Mouse (Mus musculus): Measurements from ENCODE around the gene Peli1.
"Not testable (repeated sequence)": the region's sequence is repeated elsewhere in the genome, so short reads cannot be mapped to it uniquely, and the experiment has no call there.

Peli1 gene

DNA sequence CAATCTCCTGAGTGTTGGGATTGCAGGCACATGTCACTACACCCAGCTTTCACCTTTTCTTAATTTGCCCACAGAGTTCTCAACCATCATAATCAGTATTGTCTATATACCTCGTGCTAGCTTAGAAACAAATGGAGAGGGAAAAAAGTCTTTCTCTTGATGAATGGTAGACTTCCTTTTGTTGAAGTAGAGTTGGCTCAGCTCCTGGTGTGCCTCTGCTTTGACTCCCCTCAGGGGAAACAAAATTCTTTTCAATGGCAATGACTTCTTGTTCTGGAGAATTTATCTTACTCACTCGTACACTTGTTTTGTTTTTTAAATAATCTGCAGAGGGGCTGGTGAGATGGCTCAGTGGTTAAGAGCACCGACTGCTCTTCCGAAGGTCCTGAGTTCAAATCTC, 62.0 kb downstream of the Peli1 start:
- DNase-seq (ENCODE audit: low spot score in 2 of 2): no peak

DNA sequence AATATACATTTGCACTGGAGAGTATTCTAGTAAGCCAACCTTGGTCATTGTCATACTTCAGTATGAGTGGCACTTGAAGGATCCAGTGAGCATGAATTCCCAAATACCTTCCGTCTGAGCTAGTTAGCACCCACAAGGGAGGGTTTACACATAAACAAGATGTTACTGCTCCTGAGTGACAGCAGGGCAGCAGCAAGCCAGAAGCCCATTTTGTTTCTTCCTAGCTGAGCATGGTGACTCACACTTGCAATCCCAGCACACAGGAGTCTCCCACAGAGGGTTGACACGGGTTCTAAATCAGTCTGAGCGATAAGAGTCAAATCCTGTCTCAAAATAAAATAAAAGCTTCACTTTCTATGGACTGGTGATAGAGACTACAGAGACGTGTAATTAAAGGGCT, 66.5 kb downstream of the Peli1 start:
- no peak for DNase-seq (ENCODE audit: low spot score in 2 of 2)

DNA sequence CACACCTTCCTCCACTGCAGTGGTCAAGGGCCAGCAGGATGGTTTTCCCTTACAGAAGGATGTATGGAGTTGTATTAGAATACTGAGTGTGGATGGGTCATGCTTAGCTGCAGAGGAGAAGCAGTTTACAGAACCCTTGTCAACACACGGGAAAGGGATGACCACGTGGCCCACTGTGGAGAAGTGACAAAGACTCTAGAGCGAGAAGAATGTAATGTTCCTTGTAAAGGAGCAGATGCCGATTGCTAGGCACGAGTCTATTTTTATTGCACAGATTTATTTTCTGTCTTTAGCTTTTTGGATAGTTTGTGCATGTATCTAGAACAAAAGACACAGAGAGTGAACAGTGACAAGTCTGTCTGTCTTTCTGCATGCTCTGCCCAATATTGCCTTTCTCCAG, 71.0 kb downstream of the Peli1 start:
- DNase-seq (ENCODE audit: low spot score in 2 of 2): no peak

DNA sequence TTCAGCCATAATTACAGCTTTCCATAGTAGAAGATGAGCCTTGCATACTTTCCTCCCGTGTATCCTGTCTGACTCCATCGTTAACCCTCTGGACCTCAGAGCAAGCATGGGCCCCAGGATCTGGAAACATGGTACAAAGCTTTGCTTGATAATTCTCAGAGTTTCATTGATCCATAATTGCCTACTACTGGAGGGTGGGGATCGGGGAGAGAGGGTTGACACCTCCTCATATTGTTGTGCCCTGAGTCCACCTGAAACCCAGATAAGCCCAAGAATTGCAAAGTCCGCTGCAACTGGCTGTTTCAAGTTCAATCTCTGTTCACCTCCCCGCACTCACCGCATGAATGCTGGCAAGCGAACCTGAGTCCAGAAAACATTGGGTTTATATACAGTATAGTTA, 72.1 kb downstream of the Peli1 start:
- DNase-seq (ENCODE audit: low spot score in 2 of 2): no peak

DNA sequence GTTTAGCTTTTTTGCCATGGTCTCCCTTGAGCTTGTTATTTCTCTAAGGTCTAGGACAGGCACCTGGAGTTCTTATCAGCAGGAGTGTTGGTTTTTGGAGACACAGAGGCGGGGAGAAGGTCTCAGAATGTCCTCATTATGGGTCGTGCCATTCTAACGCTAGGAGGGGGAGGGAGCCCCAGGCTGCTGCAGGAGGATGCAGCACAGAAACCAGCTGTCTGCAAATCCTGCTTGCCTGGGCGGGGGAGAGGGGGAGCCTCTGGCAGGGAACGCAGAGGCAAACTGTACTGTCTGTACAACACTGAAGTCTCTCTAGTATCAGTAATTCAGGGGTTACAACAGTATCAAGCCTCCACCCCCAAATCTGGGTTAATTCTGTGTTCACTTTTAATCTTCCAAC, 72.6 kb downstream of the Peli1 start:
- DNase-seq (ENCODE audit: low spot score in 2 of 2): peak; percentile 27 to 36

DNA sequence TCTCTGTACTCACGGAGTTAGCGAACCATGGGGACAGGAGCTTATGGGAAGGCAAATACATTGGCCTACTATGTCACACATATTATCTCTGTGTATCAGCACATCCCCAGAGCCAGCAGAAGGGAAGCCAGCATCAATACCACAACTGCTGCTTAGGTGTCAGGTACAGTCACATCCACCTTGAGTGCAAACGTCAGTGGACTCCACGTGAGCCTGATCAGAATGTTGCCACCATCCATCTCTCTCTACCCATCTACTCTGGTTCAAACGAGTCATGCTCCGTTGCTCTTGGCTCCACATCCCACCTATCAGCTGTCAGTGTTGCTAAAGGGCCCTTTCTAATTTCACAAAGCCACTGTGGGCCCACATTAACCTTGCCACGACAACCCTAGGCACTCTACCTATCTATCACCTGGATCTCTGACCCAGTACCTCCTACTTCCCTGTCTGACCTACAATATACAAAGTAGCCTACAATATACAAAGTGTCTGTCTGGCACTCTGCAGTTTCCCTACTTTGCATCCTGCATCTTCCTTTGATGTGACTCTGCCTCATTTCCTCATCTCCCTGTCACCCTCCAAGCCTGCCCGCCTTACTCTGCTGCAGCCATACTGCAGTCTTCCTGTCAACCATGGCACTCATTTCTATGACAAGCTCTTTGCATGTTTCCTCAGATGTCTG, 73.4 kb downstream of the Peli1 start:
- DNase-seq (ENCODE audit: low spot score in 2 of 2): no peak

DNA sequence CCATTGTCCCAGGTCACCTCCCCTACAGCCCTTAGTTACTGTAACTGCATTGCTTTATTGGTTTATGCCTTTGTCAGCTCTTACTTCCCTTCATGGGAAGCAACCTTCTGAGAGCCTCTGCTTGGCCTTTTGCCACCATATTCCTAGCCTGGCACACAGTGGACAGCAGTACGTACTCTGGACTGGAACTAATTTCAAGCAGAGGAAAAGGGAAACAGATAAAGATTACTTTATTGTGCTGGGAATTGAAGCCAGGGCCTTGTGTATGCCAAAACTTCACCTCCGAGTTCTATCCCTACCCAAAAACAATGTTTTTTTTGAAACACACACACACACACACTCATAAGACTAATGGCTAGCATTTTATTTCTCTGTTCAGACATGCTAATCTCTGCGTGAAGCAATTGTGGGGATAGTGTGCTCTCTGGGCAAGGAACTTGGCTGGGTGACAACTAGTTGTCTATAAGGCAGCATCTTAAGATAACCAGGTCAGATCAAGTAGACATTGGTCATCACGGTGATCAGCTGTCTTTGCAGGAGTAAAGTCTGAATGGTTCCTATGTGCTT, 74.0 kb downstream of the Peli1 start:
- no peak for DNase-seq (ENCODE audit: low spot score in 2 of 2)

DNA sequence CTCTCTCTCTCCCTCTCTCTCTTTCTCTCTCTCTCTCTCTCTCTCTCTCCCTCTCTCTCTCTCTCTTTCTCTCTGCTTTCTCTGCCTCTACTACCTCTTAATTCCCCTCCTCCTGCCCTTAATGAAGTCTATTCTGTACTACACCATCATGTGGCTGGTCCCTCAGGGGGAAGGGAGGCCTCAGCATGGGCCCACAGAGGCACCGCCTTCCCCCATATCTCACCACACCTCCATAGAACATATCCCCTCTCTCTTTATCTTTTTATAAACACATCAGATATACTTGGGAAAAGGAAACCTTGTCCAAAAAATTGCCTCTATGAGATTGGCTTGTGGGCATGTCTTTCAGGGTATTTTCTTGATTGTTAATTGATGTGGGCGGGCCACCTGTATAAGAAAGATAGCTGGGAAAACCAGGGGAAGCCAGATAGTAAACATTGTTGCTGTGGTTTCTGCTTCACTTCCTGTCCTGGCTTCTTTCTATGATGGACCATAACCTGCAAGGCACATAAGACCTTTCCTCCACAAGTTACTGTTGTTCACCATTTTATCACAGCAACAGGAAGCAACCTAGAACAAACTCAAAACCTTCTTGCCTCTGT, 75.5 kb downstream of the Peli1 start:
- no peak for DNase-seq (ENCODE audit: low spot score in 2 of 2)

DNA sequence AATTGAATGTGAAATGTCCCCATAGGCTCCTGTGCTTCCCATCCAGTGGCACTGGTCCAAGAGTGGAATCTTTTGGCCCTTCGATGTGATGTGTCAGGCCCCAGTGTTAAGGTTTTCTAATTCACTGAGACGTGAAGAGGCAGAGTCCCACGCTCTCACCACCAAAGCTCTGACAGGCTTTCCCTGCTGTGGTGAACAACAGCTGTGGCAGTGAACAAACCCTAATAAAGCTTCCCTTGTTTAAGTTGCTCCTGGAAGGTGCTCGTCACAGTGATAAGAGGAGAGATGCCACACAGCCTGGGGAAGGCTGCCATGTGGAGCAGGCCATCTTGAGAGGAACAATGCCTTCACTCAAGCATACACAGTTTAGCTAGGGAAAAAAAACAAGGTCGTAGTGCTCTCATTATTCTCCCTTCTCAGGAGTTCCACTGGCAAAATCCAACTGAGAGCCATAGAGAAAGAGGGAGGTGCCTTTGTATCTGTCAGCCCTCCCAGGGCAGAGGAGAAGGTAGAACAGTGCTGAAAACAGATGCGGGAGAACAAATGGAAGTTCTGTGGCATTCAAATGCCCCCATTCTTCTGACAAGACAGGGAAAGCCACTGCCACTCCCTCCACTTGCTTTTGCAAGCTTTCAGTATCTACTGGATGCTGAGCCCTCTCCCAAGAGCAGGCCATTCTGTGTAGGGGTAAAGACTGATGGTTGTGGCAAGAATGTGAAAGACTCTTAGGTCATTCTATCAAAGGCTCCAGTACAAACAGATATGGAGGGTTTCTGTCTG, 77.9 kb downstream of the Peli1 start:
- DNase-seq (ENCODE audit: low spot score in 2 of 2): no peak

DNA sequence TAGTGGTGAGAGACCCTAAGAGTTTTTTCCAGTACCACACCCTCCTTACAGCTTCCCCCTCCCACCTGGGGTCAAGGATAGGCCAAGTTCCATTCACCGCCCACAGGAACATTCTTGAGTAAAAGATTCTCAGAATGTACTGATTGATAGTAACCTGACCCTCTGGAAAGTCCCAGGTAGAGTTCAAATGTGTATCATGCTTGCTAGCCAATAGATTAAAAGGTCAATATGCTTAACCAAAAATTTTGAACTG, 78.4 kb downstream of the Peli1 start:
- DNase-seq (ENCODE audit: low spot score in 2 of 2): not testable (repeated sequence)

DNA sequence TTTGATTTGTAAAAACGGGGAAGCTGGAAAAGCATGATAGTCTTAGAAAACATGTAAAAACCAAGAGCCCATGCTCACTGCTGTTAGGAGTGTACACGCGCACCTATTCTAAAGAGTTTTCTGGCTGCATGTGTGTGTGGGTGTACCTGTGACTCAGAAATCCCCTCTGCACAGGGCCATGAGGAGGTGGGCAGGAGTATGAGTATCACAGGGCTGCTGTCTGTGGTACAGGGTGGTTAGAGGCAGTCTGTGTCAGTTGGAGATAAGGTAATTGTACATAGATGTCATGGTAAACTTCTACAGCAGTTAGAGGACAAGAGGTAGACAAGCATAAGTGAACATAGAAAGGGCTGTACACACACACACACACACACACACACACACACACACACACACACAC, 81.2 kb downstream of the Peli1 start:
- DNase-seq (ENCODE audit: low spot score in 2 of 2): no peak

DNA sequence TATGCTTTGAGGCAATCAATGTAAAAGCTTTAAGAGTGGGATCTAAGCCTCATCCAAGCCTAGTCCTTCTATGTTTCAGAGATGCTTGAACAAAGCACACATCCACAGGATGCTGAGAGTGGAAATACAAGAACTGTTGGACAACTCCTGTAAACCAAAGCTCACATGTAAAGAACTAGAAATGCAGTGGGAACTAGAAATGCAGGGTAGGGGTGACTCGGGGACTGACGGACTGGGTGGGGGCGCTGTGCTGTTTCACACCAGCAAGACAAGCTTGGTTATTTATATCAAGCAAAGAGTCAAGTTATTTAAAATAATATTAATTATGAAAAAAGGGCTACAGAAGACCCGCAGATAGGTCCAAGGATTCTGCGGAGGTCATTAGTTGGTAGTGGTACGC, 82.8 kb downstream of the Peli1 start:
- DNase-seq (ENCODE audit: low spot score in 2 of 2): no peak

DNA sequence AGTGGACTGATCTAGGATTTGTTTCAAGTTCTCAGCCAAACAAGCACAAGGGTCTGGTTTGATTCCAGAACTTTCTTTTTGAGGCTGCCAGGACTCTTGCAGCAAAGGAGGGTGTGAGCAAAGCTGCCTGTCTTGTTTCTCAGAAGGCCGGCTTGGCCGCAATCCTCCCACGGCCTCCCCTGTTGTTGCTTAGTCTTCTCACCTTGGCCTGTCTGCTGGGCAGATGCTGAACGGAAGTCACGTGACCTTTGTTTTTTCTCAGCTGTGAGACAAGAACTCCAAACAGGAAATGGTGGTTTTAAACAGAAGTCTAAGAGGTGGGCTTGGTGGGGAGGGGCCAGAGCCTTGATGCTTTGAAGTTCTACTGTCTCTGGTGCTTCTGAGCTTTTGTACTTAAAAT, 83.3 kb downstream of the Peli1 start:
- DNase-seq (ENCODE audit: low spot score in 2 of 2): peak in 1 of 2 experiments; percentile 28

DNA sequence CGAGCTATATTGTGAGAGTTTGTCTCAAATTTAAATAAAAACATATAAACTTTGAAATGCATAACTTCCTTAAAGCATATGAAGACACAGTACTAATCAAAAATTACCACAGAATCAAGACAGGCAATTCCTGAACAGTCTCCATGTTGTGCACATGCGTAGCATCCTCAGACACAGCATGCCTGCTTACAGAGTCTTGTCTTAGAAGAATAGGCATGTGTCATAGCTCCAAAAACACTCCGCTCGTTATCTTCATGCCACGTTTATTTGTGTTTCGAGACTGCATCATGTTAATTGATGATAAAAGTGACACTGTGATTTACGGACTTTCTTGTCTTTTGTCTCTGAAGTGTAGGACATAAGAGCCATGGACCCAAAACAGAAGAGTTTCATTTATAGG, 84.0 kb downstream of the Peli1 start:
- no peak for DNase-seq (ENCODE audit: low spot score in 2 of 2)

DNA sequence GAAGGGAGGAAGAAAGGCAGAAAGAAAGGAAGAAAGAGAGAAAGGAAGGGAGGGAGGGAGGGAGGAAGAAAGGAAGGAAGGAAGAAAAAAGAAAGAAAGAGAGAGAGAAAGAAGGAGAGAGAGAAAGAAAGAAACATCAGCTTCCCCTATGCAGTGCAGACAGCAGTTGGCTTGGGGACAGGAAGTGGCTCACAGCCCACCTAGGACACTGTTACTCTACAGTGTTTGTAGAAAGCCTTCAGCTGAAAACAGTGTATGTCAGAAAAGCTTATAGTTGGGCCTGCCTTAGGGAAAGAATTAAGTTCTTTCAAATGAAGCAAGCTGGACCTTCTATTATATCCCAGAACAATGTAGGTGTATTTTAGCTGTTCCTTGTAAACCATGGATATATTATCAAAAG, 85.4 kb downstream of the Peli1 start:
- DNase-seq (ENCODE audit: low spot score in 2 of 2): no peak

DNA sequence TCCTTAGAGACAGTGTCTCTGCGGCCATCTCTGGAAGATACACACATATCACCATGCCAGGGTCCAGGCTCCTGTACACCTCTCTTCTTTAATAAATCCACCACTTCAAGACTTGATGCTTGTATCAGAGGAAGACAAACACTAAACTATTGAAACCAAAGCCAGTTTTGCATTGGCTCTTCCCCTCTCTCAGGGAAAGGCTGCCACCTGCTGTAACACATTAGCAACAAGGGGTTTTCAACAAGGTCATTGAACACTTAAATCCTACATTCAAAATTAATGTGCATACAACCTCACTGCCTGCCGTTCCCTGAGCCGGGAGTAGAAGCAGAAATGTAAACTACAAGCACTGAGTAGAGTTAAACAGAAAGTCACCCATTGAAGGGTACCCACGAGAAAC, 87.3 kb downstream of the Peli1 start:
- peak in 1 of 2 experiments; percentile 29 for DNase-seq (ENCODE audit: low spot score in 2 of 2)

DNA sequence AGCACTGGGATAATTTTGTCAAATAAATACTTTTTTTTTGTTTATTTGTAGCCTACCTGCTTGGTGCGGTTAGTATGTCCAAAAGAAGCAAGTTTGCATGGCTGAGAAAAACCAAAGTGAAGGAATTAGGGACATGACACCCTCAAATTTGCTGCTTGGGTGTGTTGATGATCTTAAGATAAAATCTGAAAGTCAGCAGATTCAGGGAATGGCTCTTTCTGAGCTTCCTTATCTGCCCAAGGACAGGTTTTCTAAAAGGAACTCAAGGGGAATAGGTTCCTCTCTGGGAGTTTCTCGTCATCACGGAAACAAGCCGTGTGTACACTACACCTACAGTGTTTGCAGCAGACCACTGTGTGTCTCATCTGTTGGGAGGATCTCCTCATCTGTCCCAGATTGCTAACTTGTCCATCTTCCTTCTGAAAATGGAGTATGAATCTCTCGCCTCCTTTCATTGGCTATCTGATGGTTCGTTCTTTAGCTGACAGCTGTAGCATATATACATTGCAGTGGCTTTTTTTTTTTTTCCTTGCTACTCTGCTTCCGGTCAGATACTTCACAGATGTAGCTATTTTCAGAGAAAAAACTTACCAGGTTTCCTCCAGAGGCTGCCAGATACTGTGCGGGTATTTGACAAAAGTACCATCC, 88.0 kb downstream of the Peli1 start:
- DNase-seq (ENCODE audit: low spot score in 2 of 2): no peak

DNA sequence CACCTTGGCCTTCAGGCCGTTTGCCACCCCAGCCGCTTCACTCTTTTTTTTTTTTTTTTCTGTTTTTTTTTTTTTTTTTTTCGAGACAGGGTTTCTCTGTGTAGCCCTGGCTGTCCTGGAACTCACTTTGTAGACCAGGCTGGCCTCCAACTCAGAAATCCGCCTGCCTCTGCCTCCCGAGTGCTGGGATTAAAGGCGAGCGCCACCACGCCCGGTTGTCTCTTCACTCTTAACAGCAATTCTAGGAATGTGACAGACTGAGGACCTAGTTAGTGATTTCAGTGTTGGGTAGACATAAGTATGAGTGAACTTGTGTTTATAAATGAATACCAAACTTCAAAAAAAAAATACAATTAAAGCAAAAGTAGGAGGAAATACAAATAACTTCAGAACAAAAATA, 88.8 kb downstream of the Peli1 start:
- not testable (repeated sequence) for DNase-seq (ENCODE audit: low spot score in 2 of 2)

DNA sequence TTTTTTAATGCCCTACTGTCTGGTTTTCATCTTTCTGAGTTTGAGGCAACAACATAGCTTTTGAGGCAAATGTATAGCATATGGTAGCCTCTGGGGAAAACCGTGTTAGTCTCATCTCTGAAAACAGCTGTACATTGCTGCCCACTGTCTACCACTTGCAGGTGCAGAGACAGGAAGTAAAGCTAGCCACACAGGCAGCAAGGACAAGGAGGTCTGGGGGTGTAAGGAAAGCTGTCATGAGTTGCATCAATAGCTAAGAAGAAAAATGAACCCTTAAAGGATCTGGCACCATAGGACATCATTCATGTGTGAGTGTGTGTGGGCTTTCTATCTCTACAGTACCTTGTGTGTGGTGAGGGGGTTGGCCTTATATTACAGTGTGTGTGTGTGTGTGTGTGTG, 89.6 kb downstream of the Peli1 start:
- no peak for DNase-seq (ENCODE audit: low spot score in 2 of 2)

DNA sequence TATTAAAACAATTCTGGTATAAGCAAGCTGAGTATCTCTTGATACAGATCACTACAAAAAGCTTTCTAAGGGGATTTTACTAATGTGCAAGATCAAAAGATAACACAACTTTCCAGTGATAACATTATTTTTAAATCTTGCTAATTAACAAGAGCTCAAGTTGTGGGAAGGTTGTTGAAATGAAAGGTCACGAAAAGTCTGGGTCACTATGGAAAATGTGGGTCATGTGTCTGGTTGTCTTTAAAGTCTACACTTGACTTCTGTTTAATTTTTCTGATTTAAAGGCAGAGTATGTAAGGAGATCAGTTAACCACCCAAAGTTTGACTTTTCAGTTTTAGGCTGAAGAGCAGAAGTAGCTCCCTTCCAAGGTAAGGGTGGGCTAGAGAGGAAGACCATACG, 90.5 kb downstream of the Peli1 start:
- DNase-seq (ENCODE audit: low spot score in 2 of 2): no peak

DNA sequence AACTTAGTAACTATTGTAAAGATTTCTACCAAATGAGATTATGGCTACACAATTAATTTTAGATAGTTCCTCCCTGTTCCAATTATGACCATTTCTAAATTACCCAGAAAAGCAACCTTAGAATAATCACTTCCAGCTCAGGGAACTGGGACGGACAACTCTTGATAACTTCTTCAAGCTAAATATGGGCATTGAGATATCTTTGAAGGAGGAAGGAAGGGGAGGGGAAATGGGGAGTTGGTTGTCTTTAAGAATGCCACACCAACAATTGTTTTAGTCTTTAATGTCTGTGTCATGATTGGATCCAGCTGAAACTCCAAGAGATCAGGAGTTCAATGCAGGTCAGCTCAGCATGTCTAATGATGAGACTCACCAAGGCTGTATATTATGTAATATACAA, 91.6 kb downstream of the Peli1 start:
- DNase-seq (ENCODE audit: low spot score in 2 of 2): no peak

DNA sequence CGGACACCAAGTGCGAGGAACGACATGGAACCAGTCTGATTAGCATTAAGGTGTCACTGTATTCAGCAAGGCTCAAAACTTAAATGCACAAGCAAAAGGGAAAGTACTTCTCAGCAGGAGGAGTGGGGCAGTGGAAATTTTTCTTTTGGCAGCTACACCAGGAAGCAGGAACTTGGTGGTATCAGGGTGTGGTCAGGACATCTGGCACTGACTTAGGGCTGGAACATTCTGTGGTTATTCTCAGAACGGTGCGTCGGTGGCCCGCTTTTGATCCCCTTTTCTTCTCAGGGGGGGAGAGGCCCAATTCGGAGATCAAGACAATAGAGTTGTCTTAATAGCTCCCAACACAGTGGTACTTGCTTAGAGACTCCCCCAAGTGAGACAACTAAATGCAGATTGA, 100.7 kb downstream of the Peli1 start:
- DNase-seq (ENCODE audit: low spot score in 2 of 2): not testable (repeated sequence)

DNA sequence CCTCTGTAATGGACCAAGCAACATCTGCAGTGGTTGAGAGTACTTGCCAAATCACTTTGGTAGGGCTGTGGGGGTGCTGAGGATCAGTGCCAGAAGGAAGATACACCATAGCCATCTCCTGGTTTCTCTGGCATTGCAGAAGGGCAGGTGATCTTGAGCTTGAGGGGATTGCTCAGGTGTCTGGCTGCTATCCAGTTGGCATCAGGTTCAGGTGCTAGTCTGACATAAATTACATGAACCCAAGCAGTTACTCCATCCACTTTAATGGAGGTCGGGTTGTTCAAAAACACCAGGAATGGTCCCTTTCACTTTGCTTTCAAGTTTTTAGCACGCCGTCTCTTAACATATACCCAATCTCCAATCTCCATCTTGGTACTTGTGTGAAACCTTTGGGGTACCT, 103.8 kb downstream of the Peli1 start:
- no peak for DNase-seq (ENCODE audit: low spot score in 2 of 2)
